In the genomic region with DNA sequence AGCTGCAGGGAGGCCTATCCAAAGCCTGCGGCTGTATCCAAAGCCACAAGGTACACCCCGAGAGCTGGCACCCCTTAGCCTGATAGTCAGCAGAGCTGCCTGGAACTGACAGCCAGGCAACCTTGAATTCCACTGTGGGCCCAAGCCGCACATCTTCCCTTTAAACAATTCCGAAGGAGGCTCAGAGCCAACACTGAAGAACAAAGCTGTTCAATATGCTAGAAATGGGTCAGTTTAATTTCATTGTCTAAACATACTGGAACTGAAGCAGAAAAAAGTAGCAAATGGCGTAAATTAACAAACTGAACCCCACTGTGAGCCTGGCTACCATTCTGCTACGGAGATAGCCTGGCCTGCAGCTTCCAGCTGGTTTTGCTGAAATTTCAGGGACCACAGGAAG, we compare ENCODE assay signal across 13 mouse cellular contexts.
DNase-seq lines count a peak whose midpoint lies in the region; ATAC-seq lines count a peak whose summit lies in the region.
"Had no signal": no experiment of that assay in that cellular context is flagged by ENCODE, and none has a peak within 500 bp of the region (broad histone marks: within the 10 kb centered on the region; RNA-seq: fewer than 3 reads in every experiment).

No protein-coding gene starts in this region.

- H3K4me3 ChIP-seq in midbrain, embryonic 10.5 days, result no peak overlapping the region
- no peak overlapping the region for H3K4me3 ChIP-seq in midbrain, embryonic 11.5 days (ENCODE audit: low read depth, low read length)
- no peak overlapping the region for H3K4me3 ChIP-seq in neural tube, embryonic 15.5 days (replicated peaks)
- H3K4me3 ChIP-seq: megakaryocyte, embryonic 14.5 days had no signal

- H3K36me3 ChIP-seq in midbrain, embryonic 10.5 days, result no peaks in the 10 kb centered on the region
- no peaks in the 10 kb centered on the region for H3K36me3 ChIP-seq in midbrain, embryonic 11.5 days (ENCODE audit: control insufficient read depth, insufficient read depth, low read length)
- no peaks in the 10 kb centered on the region for H3K36me3 ChIP-seq in neural tube, embryonic 15.5 days

- H3K4me1 ChIP-seq in midbrain, embryonic 10.5 days, result peaks cover 29% of the 10 kb centered on the region
- H3K4me1 ChIP-seq in midbrain, embryonic 11.5 days (ENCODE audit: control insufficient read depth, insufficient read depth, low read length), result peaks cover 11% of the 10 kb centered on the region
- H3K4me1 ChIP-seq in neural tube, embryonic 15.5 days, result peaks cover 9% of the 10 kb centered on the region; the same call in 1 of the 2 replicates
- H3K4me1 ChIP-seq: megakaryocyte, embryonic 14.5 days had no signal

- no peaks in the 10 kb centered on the region for H3K9me3 ChIP-seq in midbrain, embryonic 10.5 days (replicated peaks)
- H3K9me3 ChIP-seq in midbrain, embryonic 11.5 days (ENCODE audit: control insufficient read depth, low read length), result no peaks in the 10 kb centered on the region
- H3K9me3 ChIP-seq in neural tube, embryonic 15.5 days (replicated peaks), result no peaks in the 10 kb centered on the region
- H3K9me3 ChIP-seq: megakaryocyte, embryonic 14.5 days had no signal

- WGBS in midbrain, embryonic 10.5 days, result 64% methylated on average over 6 of the region's 6 CpGs
- 55% methylated on average over 6 of the region's 6 CpGs for WGBS in midbrain, embryonic 11.5 days
- 36% methylated on average over 6 of the region's 6 CpGs for WGBS in neural tube, embryonic 15.5 days

- no peak overlapping the region for H3K4me2 ChIP-seq in midbrain, embryonic 11.5 days
- no peak overlapping the region for H3K4me2 ChIP-seq in neural tube, embryonic 15.5 days
- H3K4me2 ChIP-seq: lung, embryonic 14.5 days had no signal

- H3K27ac ChIP-seq in midbrain, embryonic 10.5 days (replicated peaks), result peak overlapping the region; percentile 76
- no peak overlapping the region for H3K27ac ChIP-seq in midbrain, embryonic 11.5 days (ENCODE audit: low read depth, low read length)
- H3K27ac ChIP-seq in neural tube, embryonic 15.5 days (replicated peaks), result 0 out of 2 replicates have a peak overlapping the region, but pooled peaks have one; percentile 9
- H3K27ac ChIP-seq: kidney, postnatal 0 days had no signal

- ATAC-seq in midbrain, embryonic 11.5 days (ENCODE audit: low FRiP score), result no peak
- no peak for ATAC-seq in neural tube, embryonic 15.5 days (ENCODE audit: low FRiP score)
- ATAC-seq: inflammation-experienced regulatory T-cells, adult 6 months; Patski had no signal

- peak; percentile 16 for DNase-seq in midbrain, embryonic 10.5 days (ENCODE audit: low spot score)
- DNase-seq in midbrain, embryonic 11.5 days (ENCODE audit: low spot score, missing footprints), result no peak
- DNase-seq in cerebellum, adult 18-20 months, result peak; percentile 76 to 85
- peak; percentile 50 to 69 for DNase-seq in cerebellum, postnatal 14 days
- DNase-seq in thymus, postnatal 36 days, result no peak
- no peak for DNase-seq in thymus, postnatal 10 days (ENCODE audit: low spot score in 2 of 2)
- DNase-seq: gastrocnemius, postnatal 14 days; lung, embryonic 14.5 days had no signal

- H3K27me3 ChIP-seq in midbrain, embryonic 10.5 days (ENCODE audit: low read depth, poor library complexity, severe bottlenecking), result no peaks in the 10 kb centered on the region
- H3K27me3 ChIP-seq in midbrain, embryonic 11.5 days (ENCODE audit: control insufficient read depth, insufficient read depth, low read length), result no peaks in the 10 kb centered on the region
- H3K27me3 ChIP-seq in neural tube, embryonic 15.5 days (replicated peaks), result no peaks in the 10 kb centered on the region
- H3K27me3 ChIP-seq: megakaryocyte, embryonic 14.5 days had no signal

- H3K9ac ChIP-seq in midbrain, embryonic 11.5 days (ENCODE audit: low read length), result no peak overlapping the region
- H3K9ac ChIP-seq in neural tube, embryonic 15.5 days (replicated peaks), result no peak overlapping the region
- H3K9ac ChIP-seq: lung, embryonic 14.5 days had no signal

Comparison
In these comparisons a context has a peak if more than half of its experiments do, and no peak if none do; other contexts are left out.
1. DNase-seq: peak in midbrain, embryonic 10.5 days (single experiment), cerebellum, adult 18-20 months (2 of 2) and cerebellum, postnatal 14 days (2 of 2); none in midbrain, embryonic 11.5 days (single experiment), thymus, postnatal 36 days (0 of 2) and thymus, postnatal 10 days (0 of 2).